Mouse (Mus musculus) embryo, embryonic 10 days (tissue): ENCODE data around the gene Fcer1a.
"Not testable (repeated sequence)": the region's sequence is repeated elsewhere in the genome, so short reads cannot be mapped to it uniquely, and the experiment has no call there.

Source experiments
- DNase-seq: peaks from one replicate; pipeline ENCODE4 v3.0.0-alpha.2; 2015; ENCODE audit warnings: low spot score

The Fcer1a gene

GRCm38 (mm10) chr1:173227081-173227480 is at the start of gene Fcer1a:
TSS of gene Fcer1a (minus strand) at chr1:173227214.
- no peak for DNase-seq

DNA sequence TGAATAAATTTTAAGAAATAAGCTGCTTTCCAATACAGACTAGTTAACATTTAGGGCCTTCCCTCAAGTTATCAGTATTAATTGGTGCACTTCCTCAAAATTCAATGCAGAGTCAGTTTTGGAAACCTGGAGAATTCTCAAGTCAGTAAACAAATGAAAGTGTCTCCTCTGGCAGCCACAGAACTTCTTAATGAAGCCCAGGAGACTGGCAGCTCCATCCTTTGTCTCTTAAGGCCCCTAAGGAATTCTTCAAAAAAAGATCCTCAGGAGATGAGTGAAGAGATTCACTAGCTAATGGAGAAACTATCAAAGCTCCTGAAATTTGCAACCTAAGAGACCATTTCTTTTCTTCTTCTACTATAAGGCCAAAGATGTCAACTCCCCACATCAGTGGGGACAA is 38.7 kb upstream of the Fcer1a start, which contains the start of gene Olfr418:
Gene Olfr418, plus strand, starts transcription at position 301 of the 400 bp plus-strand sequence.
- no peak for DNase-seq

GRCm38 (mm10) chr1:173249888-173250287 is 22.9 kb upstream of the Fcer1a start:
- DNase-seq: no peak

DNA sequence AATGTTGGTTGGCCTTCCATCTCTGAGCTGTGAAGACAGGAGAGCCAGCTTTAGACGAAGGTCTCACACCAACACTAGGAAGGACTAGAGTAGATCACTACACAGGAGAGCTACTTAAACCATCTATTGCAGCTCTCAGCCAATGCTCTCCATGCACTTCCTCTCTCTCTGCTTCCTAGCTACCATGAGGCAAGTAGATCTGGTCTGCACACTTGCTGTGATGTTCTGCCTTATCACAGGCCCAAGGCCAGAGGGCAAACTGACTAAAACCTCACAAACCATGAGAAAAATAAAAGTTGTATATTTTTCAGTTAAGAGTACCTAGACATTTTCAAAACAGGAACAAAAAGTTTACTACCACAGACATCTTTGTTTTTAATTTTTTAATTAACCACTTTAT is 10.0 kb upstream of the Fcer1a start:
- DNase-seq: not testable (repeated sequence)

DNA sequence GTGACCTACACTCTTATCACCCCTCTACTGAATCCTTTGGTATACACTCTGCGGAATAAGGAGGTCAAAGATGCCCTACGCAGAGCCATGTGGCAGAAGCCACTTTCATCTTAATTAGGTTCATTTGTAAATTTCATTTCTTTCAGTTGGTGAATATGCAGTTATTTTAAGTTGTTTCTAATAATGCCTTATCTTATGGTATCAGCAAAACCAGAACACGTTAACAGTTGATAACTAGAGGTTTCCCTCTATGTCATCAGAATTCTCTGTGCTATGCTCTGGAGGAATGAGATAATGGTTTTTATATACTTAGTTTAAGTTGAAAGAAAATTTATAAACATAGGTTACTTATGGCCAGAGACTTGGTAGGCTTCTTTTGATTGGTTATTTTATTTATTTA is 10.5 kb downstream of the Fcer1a start:
- DNase-seq: no peak

DNA sequence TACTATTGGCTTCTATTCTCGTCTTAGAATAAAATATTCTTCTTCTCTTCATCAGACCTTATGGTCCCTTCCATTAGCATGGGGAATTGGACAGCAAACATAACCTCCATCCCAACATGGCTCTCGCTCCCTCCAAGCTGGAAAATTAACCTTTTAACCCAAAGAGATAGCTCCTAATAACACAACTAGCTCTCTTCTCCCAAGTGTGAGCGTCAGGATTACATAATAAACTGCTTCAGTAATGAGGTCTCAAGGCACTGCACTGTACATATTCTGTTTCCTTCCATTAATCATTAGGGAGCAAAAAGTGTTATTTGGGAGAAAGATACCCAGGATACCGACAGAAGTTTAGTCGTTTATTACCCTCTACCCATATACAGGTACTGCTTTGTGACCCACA is 14.9 kb downstream of the Fcer1a start, which contains the start of gene Olfr1404:
Gene Olfr1404, plus strand, starts transcription at position 301 of the 400 bp plus-strand sequence.
- no peak for DNase-seq

DNA sequence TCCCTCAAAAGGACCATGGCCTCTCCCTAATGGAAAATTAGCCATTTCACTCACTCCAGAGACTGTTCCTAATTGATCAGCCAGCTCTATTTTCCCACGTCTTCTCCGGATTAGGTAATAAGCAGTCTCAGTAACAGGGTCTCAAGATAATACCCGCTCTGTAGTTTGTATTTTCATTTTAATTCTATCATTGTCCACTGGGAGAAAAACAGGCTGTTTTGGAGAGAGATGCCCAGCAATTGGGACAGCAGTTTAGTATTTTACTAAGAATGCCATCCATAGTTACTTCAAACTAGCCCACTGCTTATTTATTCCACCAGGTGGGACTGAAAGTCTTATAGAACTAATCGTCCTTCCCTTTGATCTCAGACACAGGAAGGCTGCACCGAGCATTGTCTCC is 29.5 kb downstream of the Fcer1a start, which contains the start of gene Olfr218:
Gene Olfr218, plus strand, starts transcription at position 301 of the 400 bp plus-strand sequence.
- DNase-seq: no peak

DNA sequence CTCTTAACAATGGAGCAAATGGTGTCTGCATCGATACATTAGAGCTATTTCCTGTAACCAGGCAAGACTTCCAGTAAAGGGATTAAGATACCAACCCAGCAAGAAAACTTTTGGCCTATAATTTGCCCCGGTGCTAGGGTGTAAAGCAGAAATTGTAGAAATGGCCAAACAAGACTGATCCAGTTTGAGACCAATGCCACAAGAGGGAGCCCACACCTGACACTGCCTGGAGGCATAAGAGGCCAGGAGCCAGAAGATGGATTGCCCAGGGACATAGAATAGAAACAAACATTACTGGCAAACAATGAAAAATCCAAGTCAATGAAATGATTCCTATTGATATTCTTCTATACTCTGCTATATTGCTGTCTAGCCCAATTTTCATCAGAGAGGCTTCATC is 30.7 kb downstream of the Fcer1a start:
- no peak for DNase-seq

GRCm38 (mm10) chr1:173192059-173192458 is 35.0 kb downstream of the Fcer1a start:
- no peak for DNase-seq

DNA sequence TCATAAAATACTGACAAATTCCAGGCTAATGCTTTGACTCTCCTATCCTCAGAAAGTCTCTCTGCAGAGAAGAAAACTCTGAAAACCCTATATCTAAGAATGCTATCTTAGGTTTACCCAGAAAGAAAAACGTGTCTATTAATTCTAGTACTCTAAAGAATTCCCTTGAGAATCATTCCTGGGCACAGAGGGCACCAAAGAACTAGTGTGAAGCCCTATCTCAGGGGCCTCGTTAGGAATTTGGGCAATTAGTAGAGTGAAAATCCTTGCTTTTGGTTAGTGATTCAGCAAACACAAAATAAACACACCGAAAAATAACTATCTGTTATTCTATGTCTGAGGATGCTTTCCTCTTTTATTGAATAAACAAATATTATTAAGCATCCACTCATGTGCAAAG is 36.5 kb downstream of the Fcer1a start, which contains the start of gene Olfr1406:
Gene Olfr1406, minus strand, starts transcription at position 101 of the 400 bp plus-strand sequence.
- no peak for DNase-seq

- DNase-seq: no peak
These were observed 52.7 kb downstream of the Fcer1a start for GRCm38 (mm10) chr1:173174154-173174842.
